Mouse (Mus musculus) hindbrain, postnatal 0 days (tissue): ENCODE measurements around the gene Gm4787. TPM values are rescaled to one million over a fixed set of nuclear protein-coding genes. Genes with fewer than 3 reads are reported as not detected.

Experiments used
- ATAC-seq: fragments of 200-750 bp; cut with Nextera tagmentation; 2 replicates; pipeline ENCODE4 v1.8.0; 2017; ENCODE audit warnings: mild to moderate bottlenecking, moderate TSS enrichment, moderate library complexity
- DNase-seq: peaks from one replicate; pipeline ENCODE4 v3.0.0-alpha.2; 2015; ENCODE audit warnings: low spot score
- H3K27ac ChIP-seq: fragments of 300-500 bp; sonication (generic); 2 replicates; pipeline ENCODE4 v1.5.1; 2014; ENCODE audit warnings: mild to moderate bottlenecking
- H3K27me3 ChIP-seq: fragments of 300-500 bp; sonication (generic); 2 replicates; pipeline ENCODE4 v1.6.1; 2014; ENCODE audit warnings: low read length, mixed read lengths; ENCODE audit not compliant: insufficient read depth
- H3K36me3 ChIP-seq: fragments of 300-500 bp; sonication (generic); 2 replicates; pipeline ENCODE4 v1.6.1; 2014; ENCODE audit warnings: low read length, mixed read lengths; ENCODE audit not compliant: insufficient read depth
- H3K4me1 ChIP-seq: fragments of 300-500 bp; sonication (generic); 2 replicates; pipeline ENCODE4 v1.6.1; 2014; ENCODE audit warnings: antibody characterized with exemption, low read length, mixed read lengths; ENCODE audit not compliant: insufficient read depth
- H3K4me2 ChIP-seq: fragments of 300-500 bp; sonication (generic); 2 replicates; pipeline ENCODE4 v1.6.1; 2014; ENCODE audit warnings: low read depth, mild to moderate bottlenecking, low read length, moderate library complexity, mixed read lengths
- H3K4me3 ChIP-seq: fragments of 300-500 bp; sonication (generic); 2 replicates; pipeline ENCODE4 v1.5.1; 2014; ENCODE audit warnings: low read length
- H3K9ac ChIP-seq: fragments of 300-500 bp; sonication (generic); replicated peaks from 2 replicates; pipeline ENCODE4 v1.6.1; 2014; ENCODE audit warnings: mild to moderate bottlenecking, low read length, moderate library complexity, mixed read lengths
- H3K9me3 ChIP-seq: fragments of 300-500 bp; sonication (generic); 2 replicates; pipeline ENCODE4 v1.6.1; 2016; ENCODE audit warnings: low read length, mixed read lengths
- CTCF ChIP-seq: IDR thresholded peaks from 2 replicates; pipeline ENCODE4 v1.5.1; 2016; ENCODE audit warnings: antibody characterized with exemption, control low read depth, low read depth
- WGBS: fragments of 180-500 bp; shearing (Covaris S2); extraction: QIAGEN DNeasy Blood & Tissue Kit; methylation state at CpG from one replicate; pipeline ENCODE4 v1.1.7; 2014; 5-methylcytosine and 5-hydroxymethylcytosine counted together
- polyA plus RNA-seq: library from polyadenylated mRNA; unstranded; fragments of >200 nt; fragmentation: Nextera tagmentation; extraction: Ambion mirVana; gene quantifications from 2 replicates; pipeline ENCODE4 v1.2.1, GENCODE M21; 2015
- total RNA-seq: library from RNA; depleted of rRNA; stranded (reverse); fragments of >200 nt; gene quantifications from 2 replicates; pipeline ENCODE4 v1.2.3, GENCODE M21; 2014; rRNA removed

The Gm4787 gene
- total and polyA plus RNA-seq, 2 experiments from 2014 or later, result 0.11 to 3.5 TPM

DNA sequence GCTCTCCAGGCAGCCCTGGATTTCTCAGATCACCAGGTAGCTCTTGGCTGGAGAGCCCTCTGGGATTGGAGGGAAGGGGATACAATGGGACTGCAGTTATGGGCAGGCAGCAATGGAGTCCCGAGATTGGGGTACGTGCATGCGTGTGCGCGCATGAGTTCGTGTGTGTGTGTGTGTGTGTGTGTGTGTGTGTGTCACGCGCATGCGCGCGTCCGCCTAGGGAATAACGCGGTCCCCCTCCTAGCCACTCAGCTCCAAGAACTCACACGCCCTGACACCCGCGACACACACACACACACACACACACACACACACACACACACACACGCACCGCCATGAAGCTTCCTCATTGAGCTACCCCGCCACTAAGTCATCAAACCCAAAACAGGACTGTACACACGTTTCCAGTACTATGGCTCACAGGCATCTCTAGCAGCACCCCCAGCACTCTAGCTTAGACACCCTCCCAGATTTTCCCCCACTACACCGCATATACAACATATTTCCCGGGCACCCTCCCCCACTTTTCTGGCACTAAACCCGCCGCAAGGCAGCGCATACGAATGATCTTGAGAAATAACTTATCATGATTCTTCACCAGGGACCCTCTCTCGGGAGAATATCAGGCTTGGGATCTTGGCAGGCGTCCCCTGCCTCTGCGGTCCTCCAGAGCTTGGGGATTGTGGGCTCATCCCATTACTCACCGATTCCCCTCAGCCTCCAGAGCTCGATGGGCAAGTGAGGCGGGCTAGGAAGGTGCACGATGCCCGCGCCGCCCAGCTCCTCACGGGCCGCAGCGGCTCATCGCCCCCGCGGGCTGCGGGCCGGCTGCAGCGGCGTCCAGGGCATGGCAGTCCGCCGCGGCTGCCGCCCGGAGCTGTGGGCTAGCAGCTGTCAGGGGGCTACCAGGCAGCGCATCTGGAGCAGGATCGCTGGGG lies 47.1 kb downstream of the Gm4787 start:
- H3K9ac ChIP-seq, result peak overlapping the region; percentile 94
- H3K4me1 ChIP-seq, result peaks cover 5% of the 10 kb centered on the region; the same call in 1 of the 2 replicates
- H3K4me2 ChIP-seq, result peak overlapping the region; percentile 96
- no peaks in the 10 kb centered on the region for H3K27me3 ChIP-seq
- no peaks in the 10 kb centered on the region for H3K36me3 ChIP-seq
- H3K27ac ChIP-seq, result peak overlapping the region; percentile 93
- peak; percentile 81 for ATAC-seq
- WGBS, result 1% methylated on average over 52 of the region's 54 CpGs
- DNase-seq, result peak; percentile 86
- peak overlapping the region; percentile 74 for H3K4me3 ChIP-seq
- no peak for TF ChIP-seq CTCF
- no peaks in the 10 kb centered on the region for H3K9me3 ChIP-seq

DNA sequence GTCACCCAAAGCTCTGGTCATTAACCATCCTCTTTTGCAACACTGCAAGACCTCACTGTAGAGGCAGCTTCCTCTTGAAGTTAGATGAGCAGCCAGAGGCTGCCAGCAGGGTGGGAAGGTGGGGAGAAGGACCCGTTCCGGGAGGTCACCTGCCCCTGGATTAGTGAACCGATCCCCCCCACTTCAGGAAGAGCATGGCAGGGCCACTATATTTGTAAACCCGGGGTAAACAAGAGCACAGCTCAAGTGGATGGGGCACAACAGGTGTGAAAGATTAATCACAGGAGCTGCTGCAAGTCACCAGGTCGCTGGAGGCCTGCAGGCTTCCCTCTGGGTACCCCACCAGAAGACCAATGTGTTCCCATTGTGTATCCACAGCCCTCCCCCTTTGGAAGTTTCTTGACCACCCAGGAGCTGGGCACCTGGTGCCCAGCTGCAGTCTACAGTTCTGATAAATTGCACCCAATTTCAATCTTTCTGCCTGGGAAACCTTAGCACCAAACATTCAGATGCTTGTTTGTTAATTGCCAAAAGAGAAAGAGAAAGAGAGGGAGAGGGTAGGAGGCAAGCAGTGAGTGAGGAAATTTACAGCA lies 48.1 kb downstream of the Gm4787 start:
- H3K4me1 ChIP-seq, result peaks cover 5% of the 10 kb centered on the region; the same call in 1 of the 2 replicates
- no peaks in the 10 kb centered on the region for H3K27me3 ChIP-seq
- H3K9ac ChIP-seq, result no peak overlapping the region
- H3K4me2 ChIP-seq, result peak overlapping the region; percentile 96
- ATAC-seq (no peak), DNase-seq (no peak)
- H3K4me3 ChIP-seq, result peak overlapping the region; percentile 74
- peak overlapping the region; percentile 48; the same call in 1 of the 2 replicates for H3K27ac ChIP-seq
- no peaks in the 10 kb centered on the region for H3K36me3 ChIP-seq
- no peak for TF ChIP-seq CTCF
- WGBS, result 45% methylated on average over 5 of the region's 5 CpGs
- no peaks in the 10 kb centered on the region for H3K9me3 ChIP-seq

Other genes starting within 250 kb of the Gm4787 start
- gene Slc8a3, start 46.3 kb downstream of the Gm4787 start, total RNA-seq, result 51.2 and 52.0 TPM in 2 replicates
- 9.9 and 11.0 TPM in 2 replicates for gene Slc8a3, start 46.3 kb downstream of the Gm4787 start, polyA plus RNA-seq
- gene Adam4, start 42.5 kb upstream of the Gm4787 start, total RNA-seq, result 1.5 TPM in 2 replicates
- 0.11 TPM in 2 replicates for gene Adam4, start 42.5 kb upstream of the Gm4787 start, polyA plus RNA-seq
- 56.8 and 77.4 TPM in 2 replicates for gene Cox16, start 105.7 kb upstream of the Gm4787 start, total RNA-seq
- gene Cox16, start 105.7 kb upstream of the Gm4787 start, polyA plus RNA-seq, result 131 and 140 TPM in 2 replicates
- 23.0 and 45.1 TPM in 2 replicates for gene Gm20498, start 153.4 kb upstream of the Gm4787 start, total RNA-seq
- 43.6 and 49.4 TPM in 2 replicates for gene Gm20498, start 153.4 kb upstream of the Gm4787 start, polyA plus RNA-seq
- 13.4 and 17.5 TPM in 2 replicates for gene Synj2bp, start 153.4 kb upstream of the Gm4787 start, total RNA-seq
- gene Synj2bp, start 153.4 kb upstream of the Gm4787 start, polyA plus RNA-seq, result 19.8 and 24.8 TPM in 2 replicates
- gene Adam21, start 189.0 kb upstream of the Gm4787 start, total RNA-seq, result 0.11 and 0.73 TPM in 2 replicates
- 0.51 and 0.54 TPM in 2 replicates for gene Adam21, start 189.0 kb upstream of the Gm4787 start, polyA plus RNA-seq
- 12.3 and 25.6 TPM in 2 replicates for gene Med6, start 215.5 kb upstream of the Gm4787 start, total RNA-seq
- gene Med6, start 215.5 kb upstream of the Gm4787 start, polyA plus RNA-seq, result 31.5 and 35.5 TPM in 2 replicates